Mouse (Mus musculus) MEL (cell line): ENCODE measurements at regions not wholly inside any gene's neighbourhood (a gene's known extent, or its start where the extent isn't known, plus 50 kb on each side); places are given as distances from the start of the nearest gene placed in this dataset.

Source experiments
- CTCF ChIP-seq, 3 experiments: IDR thresholded peaks in 2 of 3; conservative IDR thresholded peaks in 1 of 3; 2 replicates each; pipeline ENCODE4 v1.5.1; 2011 to 2012; ENCODE audit warnings: low read length in 3 of 3, low read depth in 2 of 3, mild to moderate bottlenecking in 2 of 3, improper control_type of control experiment in 1 of 3, inconsistent platforms in 1 of 3, mixed read lengths in 1 of 3, moderate library complexity in 1 of 3; ENCODE audit not compliant: control insufficient read depth in 1 of 3, insufficient read depth in 1 of 3, poor library complexity in 1 of 3, severe bottlenecking in 1 of 3
- EP300 ChIP-seq, 2 experiments: IDR thresholded peaks; 2 replicates each; pipeline ENCODE4 v1.6.1; 2011; ENCODE audit warnings: improper control_type of control experiment in 2 of 2, low read length in 2 of 2, low read depth in 1 of 2, mild to moderate bottlenecking in 1 of 2
- ETS1 ChIP-seq: IDR thresholded peaks from 2 replicates; pipeline ENCODE4 v1.6.1; 2012; ENCODE audit warnings: low read depth, mild to moderate bottlenecking, inconsistent platforms, low read length, improper control_type of control experiment, moderate library complexity
- GABPA ChIP-seq: IDR thresholded peaks from 2 replicates; pipeline ENCODE4 v1.6.1; 2012; ENCODE audit warnings: low read depth, mild to moderate bottlenecking, inconsistent platforms, low read length, improper control_type of control experiment, moderate library complexity
- POLR2A ChIP-seq, 2 experiments: IDR thresholded peaks; 2 replicates each; pipeline ENCODE4 v1.6.1; 2011 to 2012; ENCODE audit warnings: low read length in 2 of 2, mild to moderate bottlenecking in 2 of 2, control low read depth in 1 of 2, improper control_type of control experiment in 1 of 2, low read depth in 1 of 2, moderate library complexity in 1 of 2; ENCODE audit not compliant: control insufficient read depth in 1 of 2, insufficient read depth in 1 of 2, poor library complexity in 1 of 2
- SMC3 ChIP-seq: IDR thresholded peaks from 2 replicates; pipeline ENCODE4 v1.6.1; 2011; ENCODE audit warnings: low read depth, low read length, improper control_type of control experiment
- USF1 ChIP-seq: IDR thresholded peaks from 2 replicates; pipeline ENCODE4 v1.6.1; 2014; ENCODE audit warnings: low read depth, mild to moderate bottlenecking, inconsistent platforms, low read length, improper control_type of control experiment, moderate library complexity

- TF ChIP-seq CTCF (IDR thresholded peaks at IDR 0.05 in 2 of 3, conservative IDR thresholded peaks at IDR 0.05 in 1 of 3; ENCODE audit: control insufficient read depth in 1 of 3, insufficient read depth in 1 of 3, low read depth in 2 of 3, low read length in 3 of 3, poor library complexity in 1 of 3, severe bottlenecking in 1 of 3) (no peak), POLR2A (IDR thresholded peaks at IDR 0.05; ENCODE audit: control insufficient read depth in 1 of 2, insufficient read depth in 1 of 2, low read depth in 1 of 2, low read length in 2 of 2, poor library complexity in 1 of 2) (no peak), GABPA (no peak), EP300 (IDR thresholded peaks at IDR 0.05; ENCODE audit: low read depth in 1 of 2, low read length in 2 of 2) (no peak), USF1 (no peak), ETS1 (no peak), SMC3 (no peak)
These were observed 212.0 kb downstream of the Parm1 start for GRCm38 (mm10) chr5:91729415-91729814.
